Mouse (Mus musculus) heart, adult 10 weeks (tissue): ENCODE data around the gene Mdp1. TPM values are rescaled to one million over a fixed set of nuclear protein-coding genes. Genes with fewer than 3 reads are reported as not detected.

Experiments used
- polyA plus RNA-seq: library from polyadenylated mRNA; stranded (reverse); fragments of 350-450 nt; fragmentation: Illumina TruSeq; extraction: RNeasy Lipid Tissue Mini Kit (QIAGEN cat#74804); gene quantifications from one replicate; pipeline ENCODE4 v1.2.3, GENCODE M21; 2014; ENCODE audit warnings: low read depth, low replicate concordance

The Mdp1 gene
- polyA plus RNA-seq = 61.1 TPM

GRCm38 (mm10) chr14:55659960-55660573, at the start of gene Mdp1:
TSS of gene Mdp1 (minus strand) at chr14:55660508.

GRCm38 (mm10) chr14:55681160-55682117, 21.1 kb upstream of the Mdp1 start, which contains the start of gene Tinf2:
TSS of gene Tinf2 (minus strand) at chr14:55681820.

GRCm38 (mm10) chr14:55671833-55672740, 11.8 kb upstream of the Mdp1 start, which contains the start of the genes Gmpr2 and Nedd8:
TSS of gene Gmpr2 (plus strand) at chr14:55671941.
TSS of gene Nedd8 (minus strand) at chr14:55672124.

GRCm38 (mm10) chr14:55649884-55650283, 10.4 kb downstream of the Mdp1 start, which contains the start of gene Tssk4:
TSS of gene Tssk4 (plus strand) at chr14:55650184.

GRCm38 (mm10) chr14:55643060-55643907, 17.0 kb downstream of the Mdp1 start, which contains the start of gene Tm9sf1:
TSS of gene Tm9sf1 (minus strand) at chr14:55643806.

GRCm38 (mm10) chr14:55637795-55638194, 22.5 kb downstream of the Mdp1 start, which contains the start of gene Gm49378:
TSS of gene Gm49378 (minus strand) at chr14:55637895.

GRCm38 (mm10) chr14:55635523-55636007, 24.7 kb downstream of the Mdp1 start, which contains the start of gene Ipo4:
TSS of gene Ipo4 (minus strand) at chr14:55635957.

GRCm38 (mm10) chr14:55617822-55618221, 42.5 kb downstream of the Mdp1 start, which contains the start of gene Rec8:
TSS of gene Rec8 (plus strand) at chr14:55618037.

Other genes with a start within 250 kb of the Mdp1 start
- gene Dhrs4, start 181.8 kb downstream of the Mdp1 start, polyA plus RNA-seq = 123 TPM
- 3.0 TPM for gene Carmil3, start 169.9 kb downstream of the Mdp1 start, polyA plus RNA-seq
- not detected for gene Cpne6, start 150.1 kb downstream of the Mdp1 start, polyA plus RNA-seq
- gene Nrl, start 135.5 kb downstream of the Mdp1 start, polyA plus RNA-seq = not detected
- 8.5 TPM for gene Pck2, start 120.2 kb downstream of the Mdp1 start, polyA plus RNA-seq
- 175 TPM for gene Dcaf11, start 100.5 kb downstream of the Mdp1 start, polyA plus RNA-seq
- gene A730061H03Rik, start 100.1 kb downstream of the Mdp1 start, polyA plus RNA-seq = not detected
- gene Fitm1, start 84.9 kb downstream of the Mdp1 start, polyA plus RNA-seq = 182 TPM
- 165 TPM for gene Psme1, start 82.4 kb downstream of the Mdp1 start, polyA plus RNA-seq
- gene Emc9, start 75.2 kb downstream of the Mdp1 start, polyA plus RNA-seq = 51.3 TPM
- 100 TPM for gene Psme2, start 69.4 kb downstream of the Mdp1 start, polyA plus RNA-seq
- gene Rnf31, start 68.8 kb downstream of the Mdp1 start, polyA plus RNA-seq = 19.4 TPM
- gene Irf9, start 56.9 kb downstream of the Mdp1 start, polyA plus RNA-seq = 17.2 TPM
- gene Rec8, start 42.5 kb downstream of the Mdp1 start, polyA plus RNA-seq = 0.26 TPM
- 40.5 TPM for gene Ipo4, start 24.6 kb downstream of the Mdp1 start, polyA plus RNA-seq
- 2.1 TPM for gene Gm49378, start 22.6 kb downstream of the Mdp1 start, polyA plus RNA-seq
- 38.9 TPM for gene Tm9sf1, start 16.7 kb downstream of the Mdp1 start, polyA plus RNA-seq
- gene Tssk4, start 10.3 kb downstream of the Mdp1 start, polyA plus RNA-seq = 0.45 TPM
- gene Gmpr2, start 11.4 kb upstream of the Mdp1 start, polyA plus RNA-seq = 16.2 TPM
- 153 TPM for gene Nedd8, start 11.6 kb upstream of the Mdp1 start, polyA plus RNA-seq
- 12.6 TPM for gene Tinf2, start 21.3 kb upstream of the Mdp1 start, polyA plus RNA-seq
- gene Tgm1, start 53.4 kb upstream of the Mdp1 start, polyA plus RNA-seq = 0.21 TPM
- gene Rabggta, start 61.8 kb upstream of the Mdp1 start, polyA plus RNA-seq = 15.7 TPM
- gene Dhrs1, start 85.2 kb upstream of the Mdp1 start, polyA plus RNA-seq = 55.4 TPM
- 10.6 TPM for gene Nop9, start 85.2 kb upstream of the Mdp1 start, polyA plus RNA-seq
- gene Cideb, start 98.0 kb upstream of the Mdp1 start, polyA plus RNA-seq = 6.6 TPM
- gene Ltb4r2, start 100.9 kb upstream of the Mdp1 start, polyA plus RNA-seq = not detected
- 0.45 TPM for gene Ltb4r1, start 105.5 kb upstream of the Mdp1 start, polyA plus RNA-seq
- 21.5 TPM for gene Adcy4, start 123.6 kb upstream of the Mdp1 start, polyA plus RNA-seq
- 3.1 TPM for gene Ripk3, start 128.4 kb upstream of the Mdp1 start, polyA plus RNA-seq
- gene Nfatc4, start 162.6 kb upstream of the Mdp1 start, polyA plus RNA-seq = 5.2 TPM
- gene Nynrin, start 193.5 kb upstream of the Mdp1 start, polyA plus RNA-seq = 3.8 TPM
- not detected for gene Cbln3, start 223.9 kb upstream of the Mdp1 start, polyA plus RNA-seq
- 13.0 TPM for gene Khnyn, start 224.4 kb upstream of the Mdp1 start, polyA plus RNA-seq
- 150 TPM for gene Sdr39u1, start 239.8 kb upstream of the Mdp1 start, polyA plus RNA-seq